Mouse (Mus musculus): ENCODE results near the gene Cideb. TPM values are rescaled to one million over a fixed set of nuclear protein-coding genes. Genes with fewer than 3 reads are reported as not detected.

Cideb gene
- polyA plus RNA-seq, 1 experiment from 2014 or later, result 0.24 TPM

- Histone ChIP-seq H3K4me2 (no peak overlapping the region), H3K9me3 (no peaks in the 10 kb centered on the region), H3K36me3 (peaks cover 39% of the 10 kb centered on the region), H3K4me3 (no peak overlapping the region), H3K27me3 (peaks cover 28% of the 10 kb centered on the region), H3K9ac (no peak overlapping the region), H3K27ac (replicated peaks) (no peak overlapping the region), H3K4me1 (replicated peaks) (peaks cover 8% of the 10 kb centered on the region)
- WGBS, result 92% methylated on average over 6 of the region's 6 CpGs
- no peak for ATAC-seq (ENCODE audit: low read depth)
Observed at GRCm38 (mm10) chr14:55716271-55716670, 42.0 kb downstream of the Cideb start.

- H3K36me3 ChIP-seq, result peaks cover 39% of the 10 kb centered on the region
- ATAC-seq (ENCODE audit: low read depth), result no peak
- 42% methylated on average over 6 of the region's 6 CpGs for WGBS
- no peaks in the 10 kb centered on the region for H3K4me1 ChIP-seq (replicated peaks)
- H3K4me2 ChIP-seq, result no peak overlapping the region
- H3K4me3 ChIP-seq, result no peak overlapping the region
- no peak overlapping the region for H3K9ac ChIP-seq
- H3K9me3 ChIP-seq, result no peaks in the 10 kb centered on the region
- H3K27me3 ChIP-seq, result peaks cover 28% of the 10 kb centered on the region
- no peak overlapping the region for H3K27ac ChIP-seq (replicated peaks)
Observed at GRCm38 (mm10) chr14:55714893-55715292, 43.4 kb downstream of the Cideb start.

GRCm38 (mm10) chr14:55713729-55714122, 44.5 kb downstream of the Cideb start, which contains the start of gene Tgm1:
Gene Tgm1, minus strand, starts transcription at chr14:55713926.
- peaks cover 28% of the 10 kb centered on the region for H3K27me3 ChIP-seq
- H3K4me1 ChIP-seq (replicated peaks), result no peaks in the 10 kb centered on the region
- H3K27ac ChIP-seq (replicated peaks), result no peak within 1 kb of the TSS
- 14% methylated on average over 4 of the region's 4 CpGs for WGBS
- no peak within 1 kb of the TSS for H3K4me3 ChIP-seq
- H3K36me3 ChIP-seq, result peaks cover 27% of the 10 kb centered on the region
- no peak within 1 kb of the TSS for H3K4me2 ChIP-seq
- ATAC-seq (ENCODE audit: low read depth), result no peak
- H3K9ac ChIP-seq, result no peak within 1 kb of the TSS
- no peaks in the 10 kb centered on the region for H3K9me3 ChIP-seq

DNA sequence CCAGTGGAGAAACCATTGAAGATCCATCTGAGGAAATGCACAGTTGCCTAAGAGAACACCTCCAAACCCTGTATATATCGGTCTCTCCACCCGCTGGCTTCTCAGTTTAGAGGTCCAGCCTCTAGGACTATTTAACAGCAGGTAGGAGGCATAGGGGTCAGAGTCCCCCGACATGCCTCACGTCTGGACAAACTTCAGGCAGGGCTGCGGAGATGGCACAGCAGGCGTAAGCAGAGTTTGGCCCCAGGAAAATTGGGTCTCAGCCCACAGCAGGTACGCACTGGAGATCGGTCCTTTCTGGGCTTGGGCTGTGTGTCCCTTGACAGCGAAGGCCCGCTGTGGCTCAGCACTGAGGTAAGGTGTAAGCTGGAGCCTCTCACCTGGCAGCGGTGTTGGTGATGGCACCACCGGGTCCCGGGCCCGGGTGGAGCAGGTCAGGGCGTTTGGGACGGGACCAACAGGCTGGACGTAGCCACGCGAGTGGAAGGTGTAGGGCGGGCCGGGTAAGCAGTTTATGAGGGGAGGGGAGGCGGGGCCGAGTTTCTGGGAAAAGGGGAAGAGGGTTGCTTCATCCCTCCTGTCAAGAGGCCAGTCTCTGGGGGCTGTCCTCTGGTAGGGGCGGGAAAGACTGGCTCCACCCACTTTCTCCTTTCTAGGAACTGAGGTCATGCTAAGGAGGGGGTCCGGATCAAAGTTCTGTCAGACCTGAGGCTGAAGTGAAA, 45.1 kb downstream of the Cideb start:
- no peak overlapping the region for H3K9ac ChIP-seq

DNA sequence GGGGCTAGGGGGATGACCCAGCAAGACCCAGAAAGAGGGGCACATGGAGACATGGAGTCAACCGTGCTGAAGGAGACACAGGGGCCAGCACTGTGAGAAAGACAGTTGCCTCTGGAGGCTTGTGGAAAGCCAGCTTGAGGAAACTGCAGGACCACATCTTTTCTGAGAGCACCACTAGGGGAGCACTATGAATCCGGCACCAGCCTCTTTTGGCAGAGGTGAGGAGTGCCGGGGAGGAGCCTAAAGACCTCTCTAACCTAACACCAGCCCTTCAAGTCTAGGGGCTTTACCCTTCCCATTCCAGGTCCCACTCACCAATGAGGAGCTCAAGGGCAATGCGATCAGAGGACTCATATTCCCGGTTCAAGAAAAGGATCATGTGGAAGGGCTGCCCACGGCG, 46.5 kb downstream of the Cideb start:
- no peaks in the 10 kb centered on the region for H3K4me1 ChIP-seq (replicated peaks)
- 87% methylated on average over 7 of the region's 7 CpGs for WGBS
- peaks cover 28% of the 10 kb centered on the region for H3K27me3 ChIP-seq
- no peak overlapping the region for H3K27ac ChIP-seq (replicated peaks)
- no peaks in the 10 kb centered on the region for H3K9me3 ChIP-seq
- no peak overlapping the region for H3K4me3 ChIP-seq
- no peak overlapping the region for H3K9ac ChIP-seq
- no peak overlapping the region for H3K4me2 ChIP-seq
- peaks cover 9% of the 10 kb centered on the region for H3K36me3 ChIP-seq
- ATAC-seq (ENCODE audit: low read depth), result no peak

More for the DNA sequence above, 45.1 kb downstream of the Cideb start:
- Histone ChIP-seq H3K4me1 (replicated peaks) (no peaks in the 10 kb centered on the region), H3K9me3 (no peaks in the 10 kb centered on the region), H3K27ac (replicated peaks) (no peak overlapping the region), H3K27me3 (peaks cover 28% of the 10 kb centered on the region), H3K4me2 (no peak overlapping the region), H3K4me3 (no peak overlapping the region), H3K36me3 (peaks cover 22% of the 10 kb centered on the region)
- no peak for ATAC-seq (ENCODE audit: low read depth)
- 10% methylated on average over 25 of the region's 25 CpGs for WGBS

DNA sequence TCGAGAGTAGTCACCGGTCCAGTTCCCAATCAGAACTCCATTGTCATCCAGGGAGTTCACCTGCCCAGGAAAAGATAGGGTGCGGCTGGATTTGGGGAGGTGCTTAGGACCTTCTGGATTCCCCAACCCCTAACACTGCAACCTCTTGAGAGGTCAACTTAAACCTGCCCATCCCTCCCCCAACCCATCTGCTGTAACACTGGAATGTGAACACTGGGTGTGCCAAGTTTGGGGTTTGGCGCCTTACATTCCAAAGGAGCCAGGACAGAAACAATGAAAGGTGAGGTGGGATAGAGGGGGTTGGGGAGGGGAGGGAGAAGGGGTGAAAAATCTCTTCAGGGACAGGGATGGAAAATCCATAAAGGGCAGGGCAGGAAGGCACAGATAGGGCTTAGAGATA, 48.7 kb downstream of the Cideb start:
- Histone ChIP-seq H3K36me3 (no peaks in the 10 kb centered on the region), H3K9ac (no peak overlapping the region), H3K27me3 (peaks cover 28% of the 10 kb centered on the region), H3K27ac (replicated peaks) (no peak overlapping the region), H3K4me1 (replicated peaks) (no peaks in the 10 kb centered on the region), H3K4me2 (no peak overlapping the region), H3K9me3 (no peaks in the 10 kb centered on the region), H3K4me3 (no peak overlapping the region)
- no peak for ATAC-seq (ENCODE audit: low read depth)
- WGBS, result 94% methylated on average over 4 of the region's 4 CpGs

DNA sequence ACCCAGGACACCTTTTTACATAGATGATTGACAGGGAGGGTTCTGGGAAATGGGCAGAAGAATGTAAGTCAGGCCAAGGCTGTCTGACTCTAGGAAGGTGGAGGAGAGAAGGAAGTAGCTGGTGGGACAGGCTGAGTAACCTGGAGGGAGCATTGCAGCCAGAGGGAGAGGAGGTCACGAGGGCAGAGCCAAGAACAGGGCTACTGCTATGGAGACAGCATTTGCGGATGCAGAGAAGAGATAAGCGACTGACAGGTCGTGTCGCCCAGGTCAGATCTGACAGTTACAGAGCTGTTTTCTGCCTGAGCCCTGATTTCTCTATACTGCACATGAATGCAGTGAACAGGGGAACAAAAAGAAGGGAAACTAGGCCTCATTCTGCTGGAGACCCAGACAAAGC, 50.9 kb downstream of the Cideb start:
- Histone ChIP-seq H3K36me3 (no peaks in the 10 kb centered on the region), H3K27ac (replicated peaks) (no peak overlapping the region), H3K4me2 (no peak overlapping the region), H3K9ac (no peak overlapping the region), H3K4me3 (no peak overlapping the region), H3K27me3 (peaks cover 9% of the 10 kb centered on the region), H3K9me3 (no peaks in the 10 kb centered on the region), H3K4me1 (replicated peaks) (no peaks in the 10 kb centered on the region)
- 90% methylated on average over 5 of the region's 5 CpGs for WGBS
- no peak for ATAC-seq (ENCODE audit: low read depth)

DNA sequence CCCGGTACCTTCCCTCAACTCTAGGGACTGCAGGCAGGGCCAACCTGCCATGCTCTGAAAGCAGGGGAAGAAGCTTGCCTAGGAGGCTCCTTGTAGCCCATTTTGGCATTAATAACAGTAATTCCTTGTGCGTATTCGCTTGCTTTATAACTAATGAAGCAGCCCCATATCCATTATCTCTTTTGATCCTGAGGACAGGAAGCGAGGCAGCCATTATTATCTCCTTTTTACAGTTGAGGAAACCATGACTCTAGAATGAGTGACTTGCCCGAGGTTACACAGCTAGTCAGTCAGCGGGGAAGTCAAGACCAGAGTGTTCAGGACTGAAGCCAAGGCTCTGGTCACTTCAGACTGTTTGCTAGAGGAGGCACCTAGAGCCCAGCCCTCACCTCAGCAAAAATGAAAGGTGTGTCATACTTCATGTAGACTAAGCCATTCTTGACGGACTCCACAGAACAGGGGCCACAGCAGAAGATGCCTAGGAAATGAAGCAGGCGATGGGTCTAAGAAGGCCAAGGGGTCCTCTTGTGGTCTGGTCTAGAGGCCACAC, 52.1 kb downstream of the Cideb start:
- H3K4me1 ChIP-seq (replicated peaks), result no peaks in the 10 kb centered on the region
- 93% methylated on average over 8 of the region's 8 CpGs for WGBS

More for the DNA sequence above, 52.1 kb downstream of the Cideb start:
- H3K36me3 ChIP-seq, result no peaks in the 10 kb centered on the region
- H3K27me3 ChIP-seq, result no peaks in the 10 kb centered on the region
- H3K4me3 ChIP-seq, result no peak overlapping the region
- no peak for ATAC-seq (ENCODE audit: low read depth)
- no peak overlapping the region for H3K9ac ChIP-seq
- no peak overlapping the region for H3K4me2 ChIP-seq
- H3K9me3 ChIP-seq, result no peaks in the 10 kb centered on the region
- no peak overlapping the region for H3K27ac ChIP-seq (replicated peaks)

Other genes starting within 250 kb of the Cideb start
- gene Cpne6, start 248.0 kb downstream of the Cideb start, polyA plus RNA-seq (2015; fragmentation: Nextera tagmentation; extraction: Ambion mirVana), result 5.7 and 10.1 TPM in 2 replicates
- gene Nrl, start 233.5 kb downstream of the Cideb start, polyA plus RNA-seq (2015; fragmentation: Nextera tagmentation; extraction: Ambion mirVana), result 0.07 TPM in 1 of 2 replicates, not detected in the other
- gene Pck2, start 218.2 kb downstream of the Cideb start, polyA plus RNA-seq (2015; fragmentation: Nextera tagmentation; extraction: Ambion mirVana), result 18.7 and 20.3 TPM in 2 replicates
- 109 and 126 TPM in 2 replicates for gene Dcaf11, start 198.5 kb downstream of the Cideb start, polyA plus RNA-seq (2015; fragmentation: Nextera tagmentation; extraction: Ambion mirVana)
- 0.59 TPM in 1 of 2 replicates, not detected in the other for gene A730061H03Rik, start 198.1 kb downstream of the Cideb start, polyA plus RNA-seq (2015; fragmentation: Nextera tagmentation; extraction: Ambion mirVana)
- 1.0 and 3.2 TPM in 2 replicates for gene Fitm1, start 182.8 kb downstream of the Cideb start, polyA plus RNA-seq (2015; fragmentation: Nextera tagmentation; extraction: Ambion mirVana)
- gene Psme1, start 180.3 kb downstream of the Cideb start, polyA plus RNA-seq (2015; fragmentation: Nextera tagmentation; extraction: Ambion mirVana), result 167 and 179 TPM in 2 replicates
- gene Emc9, start 173.2 kb downstream of the Cideb start, polyA plus RNA-seq (2015; fragmentation: Nextera tagmentation; extraction: Ambion mirVana), result 20.4 and 24.5 TPM in 2 replicates
- 178 and 199 TPM in 2 replicates for gene Psme2, start 167.3 kb downstream of the Cideb start, polyA plus RNA-seq (2015; fragmentation: Nextera tagmentation; extraction: Ambion mirVana)
- 21.7 and 27.5 TPM in 2 replicates for gene Rnf31, start 166.8 kb downstream of the Cideb start, polyA plus RNA-seq (2015; fragmentation: Nextera tagmentation; extraction: Ambion mirVana)
- gene Irf9, start 154.9 kb downstream of the Cideb start, polyA plus RNA-seq (2015; fragmentation: Nextera tagmentation; extraction: Ambion mirVana), result 9.8 and 10.4 TPM in 2 replicates
- gene Rec8, start 140.4 kb downstream of the Cideb start, polyA plus RNA-seq (2015; fragmentation: Nextera tagmentation; extraction: Ambion mirVana), result 17.4 and 17.6 TPM in 2 replicates
- 81.6 and 84.5 TPM in 2 replicates for gene Ipo4, start 122.5 kb downstream of the Cideb start, polyA plus RNA-seq (2015; fragmentation: Nextera tagmentation; extraction: Ambion mirVana)
- gene Gm49378, start 120.6 kb downstream of the Cideb start, polyA plus RNA-seq (2015; fragmentation: Nextera tagmentation; extraction: Ambion mirVana), result 1.9 and 3.0 TPM in 2 replicates
- gene Tm9sf1, start 114.7 kb downstream of the Cideb start, polyA plus RNA-seq (2015; fragmentation: Nextera tagmentation; extraction: Ambion mirVana), result 60.0 and 61.2 TPM in 2 replicates
- 0.30 and 0.31 TPM in 2 replicates for gene Tssk4, start 108.3 kb downstream of the Cideb start, polyA plus RNA-seq (2015; fragmentation: Nextera tagmentation; extraction: Ambion mirVana)
- gene Mdp1, start 98.0 kb downstream of the Cideb start, polyA plus RNA-seq (2015; fragmentation: Nextera tagmentation; extraction: Ambion mirVana), result 68.6 and 70.4 TPM in 2 replicates
- gene Gmpr2, start 86.5 kb downstream of the Cideb start, polyA plus RNA-seq (2015; fragmentation: Nextera tagmentation; extraction: Ambion mirVana), result 51.1 and 55.0 TPM in 2 replicates
- gene Nedd8, start 86.3 kb downstream of the Cideb start, polyA plus RNA-seq (2015; fragmentation: Nextera tagmentation; extraction: Ambion mirVana), result 551 and 603 TPM in 2 replicates
- 26.3 and 26.9 TPM in 2 replicates for gene Tinf2, start 76.6 kb downstream of the Cideb start, polyA plus RNA-seq (2015; fragmentation: Nextera tagmentation; extraction: Ambion mirVana)
- 0.17 and 0.66 TPM in 2 replicates for gene Tgm1, start 44.5 kb downstream of the Cideb start, polyA plus RNA-seq (2015; fragmentation: Nextera tagmentation; extraction: Ambion mirVana)
- gene Rabggta, start 36.2 kb downstream of the Cideb start, polyA plus RNA-seq (2015; fragmentation: Nextera tagmentation; extraction: Ambion mirVana), result 50.6 and 53.2 TPM in 2 replicates
- gene Dhrs1, start 12.8 kb downstream of the Cideb start, polyA plus RNA-seq (2015; fragmentation: Nextera tagmentation; extraction: Ambion mirVana), result 90.0 and 95.0 TPM in 2 replicates
- gene Nop9, start 12.8 kb downstream of the Cideb start, polyA plus RNA-seq (2015; fragmentation: Nextera tagmentation; extraction: Ambion mirVana), result 29.3 and 32.7 TPM in 2 replicates
- gene Ltb4r2, start 3.0 kb upstream of the Cideb start, polyA plus RNA-seq (2015; fragmentation: Nextera tagmentation; extraction: Ambion mirVana), result 0.29 and 0.33 TPM in 2 replicates
- 0.21 and 0.28 TPM in 2 replicates for gene Ltb4r1, start 7.5 kb upstream of the Cideb start, polyA plus RNA-seq (2015; fragmentation: Nextera tagmentation; extraction: Ambion mirVana)
- gene Adcy4, start 25.6 kb upstream of the Cideb start, polyA plus RNA-seq (2015; fragmentation: Nextera tagmentation; extraction: Ambion mirVana), result 4.4 and 5.7 TPM in 2 replicates
- 4.3 and 4.7 TPM in 2 replicates for gene Ripk3, start 30.4 kb upstream of the Cideb start, polyA plus RNA-seq (2015; fragmentation: Nextera tagmentation; extraction: Ambion mirVana)
- 12.2 and 14.2 TPM in 2 replicates for gene Nfatc4, start 64.7 kb upstream of the Cideb start, polyA plus RNA-seq (2015; fragmentation: Nextera tagmentation; extraction: Ambion mirVana)
- gene Nynrin, start 95.6 kb upstream of the Cideb start, polyA plus RNA-seq (2015; fragmentation: Nextera tagmentation; extraction: Ambion mirVana), result 11.8 and 12.7 TPM in 2 replicates
- 0.19 and 0.25 TPM in 2 replicates for gene Cbln3, start 125.9 kb upstream of the Cideb start, polyA plus RNA-seq (2015; fragmentation: Nextera tagmentation; extraction: Ambion mirVana)
- gene Khnyn, start 126.5 kb upstream of the Cideb start, polyA plus RNA-seq (2015; fragmentation: Nextera tagmentation; extraction: Ambion mirVana), result 10.5 and 11.1 TPM in 2 replicates
- gene Sdr39u1, start 141.8 kb upstream of the Cideb start, polyA plus RNA-seq (2015; fragmentation: Nextera tagmentation; extraction: Ambion mirVana), result 105 and 109 TPM in 2 replicates
- 0.47 TPM in 1 of 2 replicates, not detected in the other for gene Cma1, start 186.2 kb upstream of the Cideb start, polyA plus RNA-seq (2015; fragmentation: Nextera tagmentation; extraction: Ambion mirVana)
- not detected in 2 replicates for gene Cma2, start 192.5 kb upstream of the Cideb start, polyA plus RNA-seq (2015; fragmentation: Nextera tagmentation; extraction: Ambion mirVana)